Mouse (Mus musculus): Measurements from ENCODE around the gene Gadd45gip1.

Gadd45gip1 gene

GRCm38 (mm10) chr8:84832034-84832717 is 854 bp downstream of the Gadd45gip1 start:
- peak; percentile 91 for DNase-seq (ENCODE audit: low read depth, low spot score)

- no peak for DNase-seq (ENCODE audit: low read depth, low spot score)
These were observed 1.7 kb downstream of the Gadd45gip1 start for GRCm38 (mm10) chr8:84832759-84833742.

GRCm38 (mm10) chr8:84834002-84834865 is 2.9 kb downstream of the Gadd45gip1 start:
- DNase-seq (ENCODE audit: low read depth, low spot score) = no peak

- DNase-seq (ENCODE audit: low read depth, low spot score) = no peak
These were observed 3.8 kb downstream of the Gadd45gip1 start for GRCm38 (mm10) chr8:84834866-84835855.

DNA sequence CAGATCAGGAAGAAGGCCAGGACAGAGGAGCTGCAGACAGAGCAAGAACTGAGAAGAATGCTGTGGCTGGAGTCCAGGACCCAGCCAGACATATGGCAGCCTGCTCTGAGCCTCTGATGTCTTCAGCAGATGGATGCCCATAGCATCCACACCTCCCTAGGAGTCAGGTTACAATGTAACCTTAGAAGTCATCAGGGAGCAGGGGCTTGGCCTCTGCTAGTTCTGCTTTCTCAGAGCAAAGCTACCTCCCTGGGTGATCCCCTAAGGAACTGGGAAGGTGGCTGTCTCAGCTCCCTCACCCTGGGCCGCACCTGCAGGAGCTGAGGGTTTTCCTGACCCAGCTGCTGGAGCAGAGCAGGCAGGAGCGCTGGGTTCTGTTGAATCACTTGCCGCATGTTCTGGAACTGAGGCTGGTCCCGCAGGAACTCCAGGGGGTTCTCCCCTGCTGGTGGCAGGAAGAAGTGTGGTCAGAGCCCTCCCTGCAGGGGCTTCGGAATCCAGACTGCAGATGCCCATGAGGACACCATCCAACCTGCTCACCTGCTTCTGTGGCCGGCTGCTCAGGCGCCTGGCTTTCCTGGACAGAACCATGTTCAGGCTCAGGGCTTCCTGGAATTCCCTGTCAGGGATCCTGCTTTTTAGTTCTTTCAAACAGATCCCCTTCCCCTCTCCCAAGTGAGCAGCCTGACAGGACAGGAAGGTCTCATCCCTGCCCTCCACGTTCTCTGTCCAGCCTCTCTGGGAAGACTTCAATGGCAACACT is 6.0 kb downstream of the Gadd45gip1 start:
- DNase-seq (ENCODE audit: low read depth, low spot score) = no peak

- DNase-seq (ENCODE audit: low read depth, low spot score) = no peak
These were observed 6.7 kb downstream of the Gadd45gip1 start for GRCm38 (mm10) chr8:84837912-84838470.

- DNase-seq (ENCODE audit: low read depth, low spot score) = no peak
These were observed 7.2 kb downstream of the Gadd45gip1 start for GRCm38 (mm10) chr8:84838513-84838912.

GRCm38 (mm10) chr8:84839411-84839810 is 8.1 kb downstream of the Gadd45gip1 start:
- no peak for DNase-seq (ENCODE audit: low read depth, low spot score)

GRCm38 (mm10) chr8:84839875-84840247 is 8.5 kb downstream of the Gadd45gip1 start:
- DNase-seq (ENCODE audit: low read depth, low spot score) = no peak

DNA sequence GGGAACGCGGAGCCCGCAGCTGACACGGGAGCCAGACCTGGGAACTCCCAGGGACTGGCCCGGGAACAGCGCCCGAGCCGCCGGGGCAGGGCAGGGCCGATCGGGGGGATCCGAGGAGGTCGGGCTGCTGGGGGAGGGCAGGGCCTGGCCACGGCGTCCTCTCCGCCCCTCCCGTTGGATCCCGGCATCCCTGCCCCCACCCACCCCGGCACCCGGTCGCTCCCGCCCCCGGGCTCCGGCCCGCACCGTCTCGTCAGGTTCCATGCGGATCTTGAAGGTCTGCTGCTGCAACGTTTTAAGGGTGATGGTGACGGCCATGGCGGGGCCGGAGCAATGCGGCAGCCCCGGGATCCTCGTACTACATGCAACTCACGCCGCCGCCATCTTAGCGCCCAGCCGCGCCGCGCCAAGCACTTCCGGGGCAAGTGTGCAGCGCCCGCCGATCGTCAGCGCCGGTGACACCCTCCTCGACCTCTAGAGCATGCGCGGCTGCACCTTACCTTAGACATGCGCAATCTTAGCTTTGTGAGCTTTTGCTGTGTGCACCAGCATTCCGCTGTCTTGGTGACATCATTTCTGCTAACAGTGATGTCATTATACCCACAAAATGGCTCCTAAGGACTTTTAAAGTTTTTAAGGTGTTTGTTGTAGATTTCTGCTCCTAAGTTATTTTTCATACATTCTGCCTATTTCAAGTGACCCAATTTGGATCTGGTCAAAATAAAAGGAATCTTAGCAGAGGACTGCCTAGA is 9.1 kb downstream of the Gadd45gip1 start, which contains the start of gene Rad23a:
Gene Rad23a (minus strand): TSS at position 418 of the 752 bp plus-strand sequence.
- peak; percentile 98 for DNase-seq (ENCODE audit: low read depth, low spot score)

- no peak for DNase-seq (ENCODE audit: low read depth, low spot score)
These were observed 10.2 kb downstream of the Gadd45gip1 start for GRCm38 (mm10) chr8:84841514-84841913.

GRCm38 (mm10) chr8:84844397-84845070 is 13.2 kb downstream of the Gadd45gip1 start:
- DNase-seq (ENCODE audit: low read depth, low spot score) = peak; percentile 34

DNA sequence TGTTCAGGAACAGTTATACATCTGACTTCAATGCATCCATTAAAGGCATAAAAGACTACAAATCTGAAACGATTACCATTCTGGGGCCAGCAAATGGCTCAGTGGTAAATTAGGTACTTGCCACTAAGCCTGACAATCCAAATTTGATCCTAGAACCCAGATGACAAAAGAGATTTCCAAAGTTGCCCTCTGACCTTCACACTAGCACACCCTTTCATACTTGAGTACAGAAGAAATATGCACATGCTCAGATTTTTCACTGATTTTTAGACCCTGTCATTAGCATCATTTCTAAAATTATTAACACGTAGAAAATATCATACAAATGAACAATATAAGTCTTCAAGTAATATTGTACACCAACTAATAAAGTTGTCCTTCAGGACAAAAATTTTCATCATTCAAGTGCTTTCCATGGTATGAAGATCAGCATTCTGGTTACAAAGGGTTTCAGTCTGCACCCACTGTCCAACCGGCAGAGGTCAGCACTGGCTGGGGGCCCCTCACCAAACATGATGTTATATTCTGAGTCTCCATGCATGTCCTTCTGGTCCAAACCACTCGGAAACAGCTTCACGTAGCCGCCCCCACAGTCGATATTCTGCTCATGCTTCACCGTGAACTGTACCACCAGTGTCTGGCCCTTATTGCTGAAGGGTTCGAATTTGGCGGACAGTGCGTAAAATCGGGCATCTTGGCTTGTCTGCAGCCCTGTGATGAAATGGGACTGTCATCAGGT is 14.2 kb downstream of the Gadd45gip1 start:
- DNase-seq (ENCODE audit: low read depth, low spot score) = peak; percentile 34

DNA sequence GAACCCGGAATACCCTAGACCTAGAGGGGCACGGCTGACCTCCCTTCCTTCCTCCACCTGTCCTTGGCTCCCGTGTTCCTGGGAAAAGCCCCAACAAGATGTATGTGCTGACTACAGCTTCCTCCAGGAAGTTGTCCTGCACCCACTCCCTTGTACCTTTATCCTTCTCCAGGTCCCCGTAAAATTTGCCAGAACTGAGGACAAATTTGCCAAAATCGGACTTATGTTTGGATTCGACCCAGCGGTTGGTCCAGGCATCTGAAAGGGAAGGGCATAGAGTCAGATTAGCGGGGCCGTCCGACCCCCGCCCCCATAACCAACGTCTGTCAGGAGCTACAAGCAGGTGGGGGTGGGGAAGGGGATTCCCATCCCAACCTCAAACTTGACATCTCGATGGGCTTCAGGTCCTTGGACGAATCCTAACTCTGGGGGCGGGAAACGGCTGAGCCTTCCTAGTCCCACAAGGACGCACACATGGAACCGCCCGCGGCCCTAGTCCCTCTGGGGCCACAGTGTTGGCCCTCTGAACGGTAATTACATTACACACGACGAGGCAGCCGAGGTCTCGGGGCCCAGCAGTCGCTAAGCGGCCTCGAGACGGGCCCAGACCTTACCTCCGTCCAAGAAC is 14.9 kb downstream of the Gadd45gip1 start:
- peak; percentile 68 for DNase-seq (ENCODE audit: low read depth, low spot score)

DNA sequence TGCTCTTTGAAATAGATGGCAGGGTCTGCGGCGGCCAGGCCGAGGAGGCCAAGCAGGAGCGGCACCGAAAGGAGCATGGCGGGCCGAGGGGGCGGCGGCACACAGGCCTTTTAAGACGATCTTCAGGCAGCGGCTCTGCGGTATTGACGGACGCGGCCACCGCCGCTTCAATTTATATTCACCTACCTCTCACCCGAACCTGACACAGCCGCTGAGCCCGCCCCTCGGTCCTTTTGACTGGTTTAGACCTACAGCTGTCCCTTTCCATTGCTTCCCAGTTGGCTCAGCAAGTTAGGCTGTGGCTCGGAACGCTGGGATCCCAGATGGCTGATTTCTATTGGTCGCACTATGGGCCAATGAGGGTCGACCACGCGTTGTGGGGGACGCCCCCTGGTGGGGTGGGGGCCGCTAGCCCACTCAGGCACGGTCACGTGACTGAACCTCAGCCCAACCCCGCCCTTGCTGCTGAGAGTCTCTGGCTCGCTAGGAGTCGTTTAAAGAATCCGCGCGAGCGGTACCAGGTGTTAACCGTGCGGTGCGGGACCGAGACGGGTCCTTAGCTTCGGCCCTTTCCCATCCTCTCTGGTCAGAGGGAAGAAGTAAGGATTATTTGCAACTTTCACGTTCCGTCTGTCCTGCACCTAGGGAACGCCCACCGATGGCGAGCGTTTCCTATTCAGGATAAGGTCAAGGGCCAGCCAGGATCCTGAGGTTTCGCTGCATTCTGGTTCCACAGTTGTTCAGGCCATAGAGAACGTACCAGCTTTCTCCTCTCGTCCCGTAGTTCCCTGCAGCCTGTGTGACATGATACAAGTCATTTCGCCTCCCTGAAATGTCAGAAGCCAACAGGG is 15.6 kb downstream of the Gadd45gip1 start, which contains the start of gene Calr:
Gene Calr (minus strand): TSS at position 213 of the 851 bp plus-strand sequence.
- peak; percentile 100 for DNase-seq (ENCODE audit: low read depth, low spot score)
